Mouse (Mus musculus): Measurements from ENCODE around the gene Rhpn2. TPM values are rescaled to one million over a fixed set of nuclear protein-coding genes. Genes with fewer than 3 reads are reported as not detected.
A peak's percentile ranks its signal among the peaks of the same experiment; 100 is the strongest.
"Not testable (repeated sequence)": the region's sequence is repeated elsewhere in the genome, so short reads cannot be mapped to it uniquely, and the experiment has no call there.

The Rhpn2 gene
- 1 to 10 TPM; 1.7 to 2.9 TPM for total RNA-seq (2021)
- long read RNA-seq, experiment 1, partial matches to known transcripts, result 1 of 4 reads
- long read RNA-seq, experiment 1, other reads (novel, unspliced or antisense), result 0 of 4 reads
- long read RNA-seq, experiment 2, result 0 reads

DNA sequence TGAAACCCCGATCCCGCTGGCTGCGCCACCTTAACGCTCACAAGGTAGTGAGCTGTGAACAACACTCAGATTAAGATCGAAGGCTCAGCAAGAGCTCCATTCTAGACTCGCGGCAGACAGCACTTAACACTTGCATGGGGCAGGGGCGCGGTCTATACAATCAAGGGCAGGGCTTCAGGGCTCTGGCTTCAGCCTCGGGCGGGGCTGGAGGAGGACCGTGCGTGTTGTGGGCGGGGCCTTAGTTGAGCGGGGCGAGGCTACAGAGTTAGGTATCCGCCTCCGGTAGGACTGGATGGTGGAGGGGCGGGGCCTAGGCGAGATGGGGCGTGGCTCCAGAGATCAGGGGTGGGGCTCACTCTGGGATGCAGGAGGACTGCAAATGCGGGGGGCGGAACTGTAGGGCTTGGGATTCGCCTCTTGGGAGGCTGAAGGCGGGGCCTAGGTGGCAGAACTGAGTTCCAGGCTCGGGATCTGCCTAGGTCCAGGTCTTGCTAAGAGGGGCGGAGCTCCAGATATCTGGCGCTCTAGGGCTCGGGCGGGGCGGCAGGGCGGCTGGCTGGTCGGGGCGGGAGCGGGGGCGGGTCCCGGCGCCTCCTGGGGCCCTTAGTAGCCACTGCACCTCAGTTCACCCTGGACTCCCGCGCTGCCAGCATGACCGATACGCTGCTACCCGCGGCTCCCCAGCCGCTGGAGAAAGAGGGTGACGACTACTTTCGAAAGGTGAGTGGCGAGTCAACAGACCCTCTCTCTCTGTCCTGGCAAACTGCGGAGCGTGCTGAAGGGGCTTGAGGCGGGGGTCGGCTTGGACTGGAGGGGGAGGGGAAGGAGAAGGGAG, at the start of gene Rhpn2:
Gene Rhpn2 (plus strand): TSS at position 479 of the 835 bp plus-strand sequence.
- DNase-seq, result peak; percentile 100

DNA sequence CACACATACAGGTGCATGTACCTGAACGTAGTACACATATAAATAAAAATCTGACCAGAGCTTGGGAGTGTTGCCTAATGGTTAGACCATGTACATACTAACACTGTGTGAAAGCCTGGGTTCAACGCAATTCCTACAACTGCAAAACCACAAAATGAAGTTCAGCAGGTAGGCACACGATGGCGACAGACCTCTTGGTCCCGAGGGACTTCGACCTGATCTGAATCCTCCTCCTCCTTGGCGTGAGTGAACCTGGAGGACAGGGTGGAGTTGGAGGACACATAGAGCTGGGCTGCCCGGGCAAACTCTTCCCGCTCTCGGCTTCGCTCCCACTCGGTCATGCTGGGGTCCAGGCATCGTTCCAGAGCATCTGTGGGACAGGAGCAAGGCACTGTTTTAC, 40.5 kb upstream of the Rhpn2 start:
- DNase-seq, result no peak

DNA sequence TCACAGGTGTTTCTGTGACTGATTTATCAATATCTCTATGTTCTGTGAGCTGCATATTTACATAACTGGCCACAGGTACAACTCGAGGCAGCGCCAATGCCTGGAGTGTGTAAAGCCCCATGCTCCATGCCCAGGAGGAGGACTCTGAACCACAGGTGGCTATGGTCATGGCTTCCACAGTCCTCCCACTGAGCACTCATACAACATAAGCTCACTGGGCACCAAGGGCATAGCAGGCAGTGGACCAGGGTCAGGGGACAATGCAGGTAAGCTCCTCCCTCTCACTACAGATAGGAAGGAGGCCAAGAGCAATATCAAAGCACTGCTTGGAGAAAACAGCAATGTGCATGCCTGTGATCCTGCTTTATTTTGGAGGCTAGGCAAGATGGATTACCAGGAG, 38.3 kb upstream of the Rhpn2 start:
- no peak for DNase-seq

DNA sequence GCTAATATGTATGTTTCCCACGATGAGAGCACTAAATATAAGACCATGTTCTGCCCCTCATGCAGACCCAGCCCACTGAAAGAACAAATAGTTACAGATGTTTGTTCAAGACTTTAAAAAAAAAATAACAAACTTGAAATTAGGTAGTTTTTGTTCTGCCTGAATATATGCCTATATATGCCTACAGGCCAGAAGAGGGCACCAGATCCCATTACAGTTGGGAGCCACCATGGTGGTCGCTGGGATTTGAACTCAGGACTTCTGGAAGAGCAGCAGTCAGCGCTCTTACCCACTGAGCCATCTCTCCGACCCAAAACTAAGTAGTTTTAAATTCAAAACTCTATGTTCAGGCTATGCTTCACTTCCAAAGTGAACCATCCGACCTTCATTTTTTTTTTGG, 36.1 kb upstream of the Rhpn2 start:
- no peak for DNase-seq

GRCm38 (mm10) chr7:35299656-35300055, 34.3 kb upstream of the Rhpn2 start:
- DNase-seq, result no peak

- no peak for DNase-seq
These were observed 33.2 kb upstream of the Rhpn2 start for GRCm38 (mm10) chr7:35300792-35301191.

DNA sequence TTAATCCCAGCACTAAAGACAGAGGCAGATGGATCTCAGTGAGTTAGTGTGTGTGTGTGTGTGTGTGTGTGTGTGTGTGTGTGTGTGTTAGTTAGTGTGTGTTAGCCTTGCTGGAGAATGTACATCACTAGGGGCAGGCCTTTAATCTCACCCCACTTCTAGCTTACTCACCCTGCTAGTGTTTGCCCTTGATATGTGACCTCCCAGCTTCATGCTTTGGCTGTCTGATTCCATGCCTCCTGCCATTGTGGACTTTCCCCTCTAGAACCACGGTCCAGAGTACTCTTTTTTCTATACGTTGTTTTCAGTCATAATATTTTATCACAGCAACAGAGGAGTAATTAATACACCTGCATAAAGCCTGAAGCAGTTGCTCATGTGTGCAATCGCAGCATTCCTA, 22.8 kb upstream of the Rhpn2 start:
- no peak for DNase-seq

DNA sequence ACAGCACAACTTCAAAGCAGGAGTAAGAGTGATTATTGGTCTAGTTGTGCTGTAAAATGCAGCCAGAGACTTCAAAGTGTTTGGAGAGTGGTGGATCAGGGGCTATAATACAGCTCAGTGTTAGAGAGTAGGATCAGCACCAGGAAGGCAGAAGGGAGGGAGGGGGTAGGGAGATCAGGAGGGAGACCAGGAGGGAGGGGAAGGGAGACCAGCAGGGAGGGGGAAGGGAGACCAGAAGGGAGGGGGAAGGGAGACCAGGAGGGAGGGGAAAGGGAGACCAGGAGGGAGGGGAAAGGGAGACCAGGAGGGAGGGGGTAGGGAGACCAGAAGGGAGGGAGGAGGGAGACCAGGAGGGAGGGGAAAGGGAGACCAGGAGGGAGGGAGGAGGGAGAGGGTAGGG, 19.8 kb upstream of the Rhpn2 start:
- no peak for DNase-seq

- DNase-seq, result peak; percentile 94 to 95
These were observed 16.0 kb upstream of the Rhpn2 start, which contains the start of gene Gpatch1 for GRCm38 (mm10) chr7:35317729-35318609. Gene Gpatch1 (minus strand): TSS chr7:35318440.

GRCm38 (mm10) chr7:35319221-35319620, 14.7 kb upstream of the Rhpn2 start:
- DNase-seq, result not testable (repeated sequence)

DNA sequence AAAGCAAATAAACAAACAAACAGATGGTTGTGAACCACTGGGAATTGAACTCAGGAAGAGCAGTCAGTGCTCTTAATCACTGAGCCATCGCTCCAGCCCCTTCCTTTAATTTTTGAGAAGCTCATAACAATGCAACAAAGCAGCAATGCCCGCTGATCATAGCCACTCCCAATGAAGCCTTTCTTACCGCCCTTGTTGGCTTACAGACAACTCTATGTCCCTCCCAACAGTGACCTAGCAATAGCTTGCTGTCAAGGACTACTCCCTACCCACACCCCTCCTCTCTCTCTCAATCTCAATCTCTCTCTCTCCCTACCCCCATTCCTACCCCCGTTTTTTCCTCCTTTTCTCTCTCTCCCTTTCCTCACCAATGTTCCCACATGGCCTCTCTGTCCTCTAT, 14.2 kb upstream of the Rhpn2 start:
- DNase-seq, result peak; percentile 40 to 50

DNA sequence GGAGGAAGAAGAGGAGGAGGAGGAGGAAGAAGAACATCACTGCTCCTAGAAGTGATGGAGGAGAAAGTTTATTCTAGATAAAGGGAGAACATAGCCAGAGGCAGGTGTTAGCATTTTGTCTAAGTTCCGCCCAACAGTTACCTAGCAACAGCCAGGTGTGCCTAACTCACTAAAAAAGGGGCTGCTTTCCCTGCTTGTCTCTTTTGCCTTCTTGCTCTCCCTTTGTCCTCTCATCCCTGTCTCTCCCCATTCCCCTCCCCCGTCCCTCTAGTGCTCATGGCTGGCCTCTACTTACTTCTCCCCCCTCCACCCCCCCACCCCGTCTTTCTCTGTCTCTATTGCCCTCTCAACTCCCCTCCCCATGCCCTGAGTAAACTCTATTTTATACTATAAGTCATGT, 11.8 kb upstream of the Rhpn2 start:
- no peak for DNase-seq

GRCm38 (mm10) chr7:35322732-35323420, 11.1 kb upstream of the Rhpn2 start:
- no peak for DNase-seq

DNA sequence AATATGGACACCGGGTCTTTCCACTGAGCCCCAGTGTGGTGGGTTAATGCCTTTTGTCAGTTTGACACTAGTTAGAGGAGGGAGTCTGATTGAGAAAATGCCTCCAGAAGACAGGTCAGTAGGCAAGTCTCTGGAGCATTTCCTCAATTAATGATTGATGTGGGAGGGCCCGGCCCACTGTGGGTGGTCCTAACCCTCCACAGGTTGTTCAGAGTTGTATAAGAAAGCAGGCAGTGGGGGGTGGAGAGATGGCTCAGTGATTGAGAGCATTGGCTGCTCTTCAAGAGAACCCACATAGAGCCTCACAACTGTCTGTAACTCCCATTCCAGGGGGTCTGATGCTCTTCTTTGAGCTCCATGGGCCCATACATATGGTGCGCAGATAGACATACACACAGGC, 2.4 kb upstream of the Rhpn2 start:
- no peak for DNase-seq

DNA sequence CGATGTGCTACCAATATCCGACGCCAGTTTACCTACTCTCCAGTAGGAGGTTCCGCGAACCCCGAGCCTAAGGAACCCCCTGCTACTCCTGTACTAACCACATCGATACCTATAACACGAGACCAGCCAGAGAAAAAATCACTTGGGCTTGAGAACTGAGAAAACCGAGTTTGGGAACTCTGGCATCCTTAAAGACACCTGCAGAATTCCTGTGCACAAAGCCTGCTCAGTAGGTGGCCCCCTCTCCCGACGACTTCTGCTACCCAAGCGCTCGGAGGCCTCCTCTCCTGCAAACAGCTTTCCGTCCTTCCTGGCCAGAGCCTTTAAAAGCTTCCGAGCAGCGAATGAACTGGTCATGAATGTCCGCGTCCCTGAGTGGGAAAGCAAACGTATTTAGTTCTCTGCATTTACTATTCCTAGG, 729 bp upstream of the Rhpn2 start:
- DNase-seq, result peak; percentile 44 to 51

DNA sequence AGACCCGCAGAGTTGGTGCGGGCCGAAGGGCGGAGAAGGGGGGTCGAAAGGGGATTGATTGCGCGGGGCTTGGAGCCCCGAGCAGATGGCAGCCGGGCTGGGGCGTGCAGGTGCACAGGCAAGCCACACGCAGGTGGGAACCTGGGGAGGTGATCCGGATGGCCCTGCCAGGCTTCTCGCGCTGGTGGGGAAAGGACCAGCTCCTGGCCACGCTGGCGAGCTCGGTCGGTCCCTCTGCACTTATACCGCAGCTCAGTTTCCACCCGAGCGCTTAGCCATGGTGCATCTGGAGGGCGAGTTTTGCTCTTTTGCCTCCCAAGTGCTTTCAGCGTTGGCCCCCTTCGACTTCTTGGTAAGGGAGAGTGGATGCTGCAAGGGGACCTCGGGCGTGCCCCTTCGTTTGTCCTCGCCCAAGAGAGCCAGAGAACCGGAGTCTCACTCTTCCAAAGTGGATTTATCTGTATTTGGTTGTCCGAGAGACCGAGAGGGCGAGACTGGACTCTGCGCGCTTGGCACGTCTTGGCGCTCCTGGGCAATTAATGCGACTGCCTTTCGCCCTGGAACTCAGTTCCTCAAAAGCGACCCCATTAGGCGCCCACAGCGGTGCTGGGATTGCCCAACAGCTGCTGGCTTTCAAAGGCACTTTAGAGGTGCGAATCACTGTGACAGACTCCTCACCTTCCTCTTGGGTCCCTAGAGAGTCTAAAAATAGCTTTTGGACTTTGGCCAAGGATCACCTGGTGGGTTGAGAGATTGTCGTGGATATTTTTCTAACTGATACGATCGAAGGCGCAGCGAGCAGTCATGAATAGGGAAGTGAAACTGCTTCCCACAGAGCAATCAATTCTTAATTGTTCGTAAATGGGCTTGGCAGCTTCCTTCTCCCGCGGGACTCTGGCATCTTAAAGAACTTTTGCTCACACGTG, 820 bp downstream of the Rhpn2 start:
- DNase-seq, result peak; percentile 28 to 44

DNA sequence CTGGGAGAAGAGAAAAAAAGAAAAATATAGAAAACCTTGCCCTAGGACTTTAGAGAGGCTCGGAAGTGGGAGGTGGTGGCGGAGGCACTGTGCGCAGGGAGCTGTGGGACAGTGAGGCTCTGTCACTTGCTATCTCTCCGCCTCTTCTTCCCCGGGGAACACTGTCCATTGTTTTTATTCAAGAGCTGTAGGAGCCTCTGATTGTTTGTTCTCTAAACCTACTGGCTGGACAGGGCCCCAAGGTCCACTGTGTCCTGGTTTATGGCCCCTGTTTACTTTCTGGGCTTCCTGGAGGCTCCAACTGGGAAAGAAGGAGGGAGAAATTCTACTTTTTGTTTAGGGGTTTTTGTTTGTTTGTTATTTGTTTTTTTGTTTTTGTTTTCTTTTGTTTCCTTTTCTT, 6.2 kb downstream of the Rhpn2 start:
- DNase-seq, result no peak

DNA sequence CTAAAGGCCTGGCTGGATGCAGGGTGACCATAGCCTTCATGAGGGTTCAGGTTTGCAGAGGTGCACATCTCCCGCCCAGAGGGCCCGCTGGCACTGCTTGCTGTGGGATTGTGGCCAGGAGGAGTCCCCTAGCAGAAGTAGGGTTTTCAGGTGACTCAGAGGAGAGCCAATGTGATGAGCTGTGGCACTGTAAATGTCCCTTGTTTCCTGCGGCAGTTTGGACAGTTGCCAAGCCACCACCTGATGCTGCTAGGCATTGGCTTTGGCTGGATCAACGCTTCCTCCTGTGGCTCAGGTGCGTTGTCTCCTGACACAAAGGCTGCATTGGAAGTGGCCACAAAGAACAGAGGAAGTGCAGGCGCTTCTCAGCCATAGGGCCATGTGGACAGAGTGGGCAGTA, 7.3 kb downstream of the Rhpn2 start:
- no peak for DNase-seq

GRCm38 (mm10) chr7:35342498-35342897, 8.5 kb downstream of the Rhpn2 start:
- DNase-seq, result no peak

DNA sequence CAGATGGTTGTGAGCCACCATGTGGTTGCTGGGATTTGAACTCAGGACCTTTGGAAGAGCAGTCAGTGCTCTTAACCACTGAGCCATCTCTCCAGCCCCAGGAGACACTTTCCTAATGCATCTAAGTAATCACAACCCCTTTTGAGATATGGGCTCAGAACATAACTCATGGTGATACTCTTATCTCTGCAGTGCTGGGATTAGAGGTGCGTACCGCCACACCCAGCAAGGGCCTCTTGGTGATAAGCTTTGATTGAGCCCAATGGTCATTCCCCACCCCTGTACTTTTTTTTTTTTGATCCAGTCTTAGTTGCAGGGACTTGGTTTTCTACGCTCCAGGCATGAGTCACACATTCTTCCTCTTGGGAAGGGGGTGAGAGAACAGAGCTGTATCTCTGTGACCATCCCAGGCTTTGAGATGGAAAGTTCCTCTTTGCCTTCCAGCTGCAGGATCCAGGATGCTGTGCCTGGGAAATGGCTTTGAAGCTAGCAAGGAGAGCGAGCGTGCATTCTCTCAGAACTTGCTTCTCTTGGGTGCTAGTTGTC, 10.9 kb downstream of the Rhpn2 start:
- DNase-seq, result no peak

All from adrenal gland, postnatal 36 days (tissue).